Mouse (Mus musculus) limb, embryonic 13.5 days (tissue): Measurements from ENCODE around the gene Rad23a. TPM values are rescaled to one million over a fixed set of nuclear protein-coding genes. Genes with fewer than 3 reads are reported as not detected.

ENCODE experiments used
- ATAC-seq: fragments of 200-750 bp; cut with Nextera tagmentation; 2 replicates; pipeline ENCODE4 v1.8.0; 2017; ENCODE audit warnings: low read depth, moderate number of reproducible peaks, moderate TSS enrichment; ENCODE audit not compliant: low FRiP score
- H3K27ac ChIP-seq: fragments of 300-500 bp; sonication (generic); 2 replicates; pipeline ENCODE4 v1.5.1; 2015; ENCODE audit warnings: inconsistent platforms, mild to moderate bottlenecking, moderate library complexity
- H3K27me3 ChIP-seq: fragments of 300-500 bp; sonication (generic); 2 replicates; pipeline ENCODE4 v1.6.1; 2015; ENCODE audit warnings: mild to moderate bottlenecking, inconsistent platforms
- H3K36me3 ChIP-seq: fragments of 300-500 bp; sonication (generic); 2 replicates; pipeline ENCODE4 v1.6.1; 2015; ENCODE audit warnings: inconsistent platforms, mild to moderate bottlenecking, moderate library complexity
- H3K4me1 ChIP-seq: fragments of 300-500 bp; sonication (generic); 2 replicates; pipeline ENCODE4 v1.6.1; 2015; ENCODE audit warnings: inconsistent platforms
- H3K4me2 ChIP-seq: fragments of 300-500 bp; sonication (generic); replicated peaks from 2 replicates; pipeline ENCODE4 v1.6.1; 2015; ENCODE audit warnings: inconsistent platforms, mild to moderate bottlenecking, moderate library complexity
- H3K4me3 ChIP-seq: fragments of 300-500 bp; sonication (generic); 2 replicates; pipeline ENCODE4 v1.5.1; 2015; ENCODE audit warnings: moderate library complexity, mild to moderate bottlenecking, inconsistent platforms
- H3K9ac ChIP-seq: fragments of 300-500 bp; sonication (generic); 2 replicates; pipeline ENCODE4 v1.6.1; 2015; ENCODE audit warnings: mild to moderate bottlenecking, inconsistent platforms
- H3K9me3 ChIP-seq: fragments of 300-500 bp; sonication (generic); 2 replicates; pipeline ENCODE4 v1.6.1; 2016; ENCODE audit warnings: inconsistent platforms
- WGBS: fragments of 180-500 bp; shearing (Covaris S2); methylation state at CpG from one replicate; pipeline ENCODE4 v1.1.7; 2015; 5-methylcytosine and 5-hydroxymethylcytosine counted together
- polyA plus RNA-seq: library from polyadenylated mRNA; unstranded; fragments of >200 nt; fragmentation: Nextera tagmentation; extraction: Ambion mirVana; gene quantifications from 2 replicates; pipeline ENCODE4 v1.2.1, GENCODE M21; 2015

The Rad23a gene
- polyA plus RNA-seq, 1 experiment from 2014 or later = 106 TPM

DNA sequence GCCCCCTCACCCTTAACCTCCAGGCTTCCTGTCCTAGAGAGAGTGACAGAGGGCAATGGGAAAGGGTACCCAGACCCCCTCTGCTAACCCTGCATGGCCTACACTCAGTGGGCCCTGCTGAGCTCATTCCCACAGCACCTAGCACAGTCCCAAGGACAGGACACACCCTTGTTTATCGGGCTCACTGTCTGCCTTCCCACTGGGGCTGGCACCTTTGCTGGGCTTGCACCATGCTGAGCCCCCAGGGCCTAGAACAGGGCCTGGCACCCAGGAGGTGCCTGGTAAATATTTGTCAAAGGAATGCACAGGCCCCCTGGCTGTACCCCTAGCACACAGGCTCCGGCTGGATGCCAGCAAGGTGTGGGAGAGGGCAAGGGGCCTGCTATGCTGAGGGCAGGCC is 49.9 kb downstream of the Rad23a start:
- H3K4me2 ChIP-seq = 0 out of 2 replicates have a peak overlapping the region, but pooled peaks have one; percentile 11
- peaks cover 68% of the 10 kb centered on the region for H3K27me3 ChIP-seq
- peaks cover 98% of the 10 kb centered on the region for H3K4me1 ChIP-seq
- H3K4me3 ChIP-seq = no peak overlapping the region
- H3K9ac ChIP-seq = 0 out of 2 replicates have a peak overlapping the region, but pooled peaks have one; percentile 31
- no peak for ATAC-seq
- peaks cover 7% of the 10 kb centered on the region for H3K36me3 ChIP-seq
- WGBS = 46% methylated on average over 2 of the region's 2 CpGs
- 0 out of 2 replicates have a peak overlapping the region, but pooled peaks have one; percentile 6 for H3K27ac ChIP-seq
- no peaks in the 10 kb centered on the region for H3K9me3 ChIP-seq

DNA sequence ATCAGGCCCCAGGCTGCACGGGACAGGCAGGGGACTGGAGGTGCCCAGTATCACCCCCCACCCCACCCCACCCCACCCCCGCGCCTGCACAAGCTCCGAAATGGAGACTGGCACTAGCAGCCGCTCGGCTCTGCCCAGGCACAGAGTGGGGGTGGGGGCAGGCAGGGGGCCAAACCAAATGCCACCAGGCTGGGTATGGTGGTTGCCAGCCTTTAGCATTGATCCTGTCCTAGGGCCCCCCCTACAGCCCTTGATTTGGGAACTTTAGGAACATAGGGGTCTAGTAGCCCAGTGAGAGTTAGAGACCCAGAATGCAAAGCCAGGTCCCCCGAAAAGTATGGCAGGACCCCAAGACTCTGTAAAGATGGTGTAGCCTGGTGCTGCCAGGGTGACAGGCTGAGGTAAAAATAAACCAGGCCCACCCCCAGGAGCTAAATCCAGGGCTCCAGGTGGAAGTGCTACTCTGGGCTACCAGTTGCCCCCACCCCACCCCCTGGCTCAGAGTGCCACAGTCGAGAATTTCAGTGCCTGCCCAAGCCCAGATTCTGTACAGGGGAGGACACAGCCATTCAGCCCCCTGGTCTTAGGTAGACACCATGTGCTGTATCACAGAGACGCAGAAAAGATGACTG is 50.5 kb downstream of the Rad23a start:
- Histone ChIP-seq H3K27ac (0 out of 2 replicates have a peak overlapping the region, but pooled peaks have one; percentile 6), H3K9ac (peak overlapping the region; percentile 25; the same call in 1 of the 2 replicates), H3K4me2 (peak overlapping the region; percentile 47; the same call in 1 of the 2 replicates)

DNA sequence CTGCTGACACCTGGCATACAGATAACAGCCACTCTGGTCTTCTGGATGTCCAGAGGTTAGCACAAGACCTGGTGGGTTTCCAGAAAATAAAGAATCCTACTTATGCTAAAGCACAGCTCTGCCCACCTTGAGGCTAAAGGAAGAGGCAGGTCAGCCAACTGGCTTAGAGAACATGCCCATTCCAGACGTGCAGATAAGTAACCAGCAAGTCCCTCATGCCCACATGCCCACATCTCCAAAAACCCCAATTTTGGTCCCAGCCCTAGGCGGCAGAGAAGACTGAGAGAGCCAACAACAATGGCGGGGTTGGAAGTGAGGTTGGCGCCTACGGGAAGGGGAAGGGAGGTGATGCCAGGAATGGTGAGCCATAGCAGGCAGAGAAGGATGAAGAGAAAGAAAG is 51.1 kb downstream of the Rad23a start:
- Histone ChIP-seq H3K27ac (peak overlapping the region; percentile 44), H3K9ac (peak overlapping the region; percentile 25; the same call in 1 of the 2 replicates), H3K4me1 (peaks cover 98% of the 10 kb centered on the region), H3K4me2 (peak overlapping the region; percentile 47), H3K36me3 (peaks cover 4% of the 10 kb centered on the region; the same call in 1 of the 2 replicates), H3K4me3 (peak overlapping the region; percentile 11; the same call in 1 of the 2 replicates), H3K9me3 (no peaks in the 10 kb centered on the region), H3K27me3 (peaks cover 78% of the 10 kb centered on the region)
- ATAC-seq = no peak
- WGBS = 48% methylated on average over 5 of the region's 5 CpGs

More for the DNA sequence above, 50.5 kb downstream of the Rad23a start:
- peaks cover 71% of the 10 kb centered on the region for H3K27me3 ChIP-seq
- H3K4me1 ChIP-seq = peaks cover 98% of the 10 kb centered on the region
- H3K36me3 ChIP-seq = peaks cover 4% of the 10 kb centered on the region; the same call in 1 of the 2 replicates
- H3K9me3 ChIP-seq = no peaks in the 10 kb centered on the region
- WGBS = 71% methylated on average over 9 of the region's 9 CpGs
- no peak for ATAC-seq
- no peak overlapping the region for H3K4me3 ChIP-seq

DNA sequence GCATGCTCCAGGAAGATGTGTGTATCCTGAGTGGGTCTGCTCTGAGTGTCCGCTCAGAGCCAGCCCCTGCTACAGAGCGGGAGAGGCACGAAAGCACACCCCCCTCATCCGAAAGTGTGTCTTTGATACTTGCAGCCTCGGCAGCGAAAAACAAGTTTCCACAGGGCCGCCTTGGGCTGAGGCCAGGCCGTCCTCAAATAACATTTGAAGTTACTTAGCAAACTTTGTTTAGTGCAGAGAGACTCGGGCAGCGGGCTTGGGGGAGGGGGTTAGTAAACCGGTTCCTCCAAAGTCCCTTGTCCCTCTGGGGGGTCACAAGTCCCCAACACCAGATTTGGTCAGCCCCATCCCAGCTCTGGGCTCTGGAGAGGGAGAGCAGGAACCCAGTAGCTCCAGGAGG is 51.6 kb downstream of the Rad23a start:
- 8% methylated on average over 11 of the region's 11 CpGs for WGBS
- H3K9ac ChIP-seq = peak overlapping the region; percentile 25; the same call in 1 of the 2 replicates
- no peaks in the 10 kb centered on the region for H3K9me3 ChIP-seq
- peak overlapping the region; percentile 11; the same call in 1 of the 2 replicates for H3K4me3 ChIP-seq
- H3K27me3 ChIP-seq = peaks cover 80% of the 10 kb centered on the region
- peaks cover 98% of the 10 kb centered on the region for H3K4me1 ChIP-seq
- peaks cover 4% of the 10 kb centered on the region; the same call in 1 of the 2 replicates for H3K36me3 ChIP-seq
- H3K4me2 ChIP-seq = peak overlapping the region; percentile 47
- peak overlapping the region; percentile 44 for H3K27ac ChIP-seq
- no peak for ATAC-seq

DNA sequence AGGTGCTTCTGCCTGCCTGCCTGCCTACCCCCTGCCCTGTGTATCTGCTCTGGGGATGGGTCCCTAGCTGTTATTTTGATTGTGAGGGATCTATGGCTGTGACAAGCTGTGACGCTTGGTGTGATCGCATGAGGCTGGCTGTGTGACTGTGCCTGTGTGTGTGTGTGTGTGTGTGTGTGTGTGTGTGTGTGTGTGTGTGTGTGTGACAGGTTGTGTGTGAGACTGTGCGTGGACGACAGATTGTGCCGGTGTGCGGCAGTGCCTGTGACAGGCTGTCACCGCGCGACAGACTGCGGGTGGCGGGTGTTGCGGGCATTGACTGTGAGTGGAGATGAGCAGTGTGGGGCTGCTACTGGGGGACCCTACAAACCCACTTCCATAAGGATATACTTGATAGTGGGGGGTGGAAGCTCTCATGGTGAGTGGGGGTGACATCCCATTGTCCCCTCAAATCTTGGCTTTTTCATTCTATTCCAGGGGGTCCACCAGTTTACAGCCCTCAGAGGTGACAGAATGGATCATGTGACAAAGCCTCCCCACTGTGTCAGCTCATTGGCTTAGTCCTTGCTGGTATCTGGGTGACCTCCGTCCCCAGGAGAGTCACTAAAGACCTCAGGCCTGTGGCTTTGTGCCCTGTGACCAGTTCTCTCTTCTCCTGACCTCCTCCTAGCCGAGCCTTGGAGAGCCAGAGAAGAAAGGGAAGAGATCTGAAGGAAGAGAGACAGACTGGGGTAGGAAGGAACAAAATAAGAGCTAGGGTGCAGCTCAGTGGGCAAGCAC is 52.8 kb downstream of the Rad23a start:
- peaks cover 87% of the 10 kb centered on the region for H3K27me3 ChIP-seq
- 35% methylated on average over 14 of the region's 14 CpGs for WGBS
- H3K9ac ChIP-seq = 0 out of 2 replicates have a peak overlapping the region, but pooled peaks have one; percentile 13
- no peak overlapping the region for H3K4me3 ChIP-seq
- no peak for ATAC-seq
- no peaks in the 10 kb centered on the region for H3K9me3 ChIP-seq
- H3K4me2 ChIP-seq = 0 out of 2 replicates have a peak overlapping the region, but pooled peaks have one; percentile 60
- peaks cover 98% of the 10 kb centered on the region for H3K4me1 ChIP-seq
- H3K27ac ChIP-seq = no peak overlapping the region
- H3K36me3 ChIP-seq = peaks cover 4% of the 10 kb centered on the region; the same call in 1 of the 2 replicates

DNA sequence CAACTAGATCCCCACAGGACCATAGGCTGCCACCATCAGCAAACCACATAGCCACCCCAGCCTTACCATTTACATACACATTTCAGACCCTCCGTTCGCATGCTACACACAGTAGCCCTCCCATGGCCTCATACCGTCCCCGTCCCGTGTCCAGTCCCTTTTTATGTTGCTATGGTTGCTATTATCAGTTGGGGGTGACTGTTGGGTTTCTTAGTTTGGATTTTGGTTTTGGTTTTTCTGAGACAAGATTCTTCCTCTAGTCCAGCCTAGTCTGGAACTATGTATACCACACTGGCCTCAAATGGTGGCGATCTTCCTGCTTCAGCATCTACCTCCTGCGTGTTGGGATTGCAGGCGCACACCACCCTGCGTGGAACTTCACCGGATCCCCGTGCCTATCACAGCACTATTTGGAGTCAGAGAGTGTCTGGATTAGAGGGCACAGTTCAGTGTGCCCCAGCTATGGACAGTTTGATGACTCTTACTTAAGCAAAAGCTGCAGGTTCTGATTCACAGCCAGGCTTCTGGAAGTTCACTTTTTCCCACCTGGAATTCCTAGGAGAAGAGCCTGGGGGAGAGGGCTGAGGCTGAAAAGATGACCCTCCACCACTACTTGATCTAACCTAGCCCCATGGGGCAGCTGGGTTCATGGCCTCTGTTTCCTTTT is 53.5 kb downstream of the Rad23a start:
- no peak for ATAC-seq
- peak overlapping the region; percentile 60 for H3K4me2 ChIP-seq
- peak overlapping the region; percentile 54; the same call in 1 of the 2 replicates for H3K9ac ChIP-seq
- H3K27me3 ChIP-seq = peaks cover 94% of the 10 kb centered on the region
- peaks cover 98% of the 10 kb centered on the region for H3K4me1 ChIP-seq
- 25% methylated on average over 11 of the region's 11 CpGs for WGBS
- H3K4me3 ChIP-seq = peak overlapping the region; percentile 34
- H3K9me3 ChIP-seq = no peaks in the 10 kb centered on the region
- H3K36me3 ChIP-seq = peaks cover 4% of the 10 kb centered on the region; the same call in 1 of the 2 replicates
- H3K27ac ChIP-seq = no peak overlapping the region

DNA sequence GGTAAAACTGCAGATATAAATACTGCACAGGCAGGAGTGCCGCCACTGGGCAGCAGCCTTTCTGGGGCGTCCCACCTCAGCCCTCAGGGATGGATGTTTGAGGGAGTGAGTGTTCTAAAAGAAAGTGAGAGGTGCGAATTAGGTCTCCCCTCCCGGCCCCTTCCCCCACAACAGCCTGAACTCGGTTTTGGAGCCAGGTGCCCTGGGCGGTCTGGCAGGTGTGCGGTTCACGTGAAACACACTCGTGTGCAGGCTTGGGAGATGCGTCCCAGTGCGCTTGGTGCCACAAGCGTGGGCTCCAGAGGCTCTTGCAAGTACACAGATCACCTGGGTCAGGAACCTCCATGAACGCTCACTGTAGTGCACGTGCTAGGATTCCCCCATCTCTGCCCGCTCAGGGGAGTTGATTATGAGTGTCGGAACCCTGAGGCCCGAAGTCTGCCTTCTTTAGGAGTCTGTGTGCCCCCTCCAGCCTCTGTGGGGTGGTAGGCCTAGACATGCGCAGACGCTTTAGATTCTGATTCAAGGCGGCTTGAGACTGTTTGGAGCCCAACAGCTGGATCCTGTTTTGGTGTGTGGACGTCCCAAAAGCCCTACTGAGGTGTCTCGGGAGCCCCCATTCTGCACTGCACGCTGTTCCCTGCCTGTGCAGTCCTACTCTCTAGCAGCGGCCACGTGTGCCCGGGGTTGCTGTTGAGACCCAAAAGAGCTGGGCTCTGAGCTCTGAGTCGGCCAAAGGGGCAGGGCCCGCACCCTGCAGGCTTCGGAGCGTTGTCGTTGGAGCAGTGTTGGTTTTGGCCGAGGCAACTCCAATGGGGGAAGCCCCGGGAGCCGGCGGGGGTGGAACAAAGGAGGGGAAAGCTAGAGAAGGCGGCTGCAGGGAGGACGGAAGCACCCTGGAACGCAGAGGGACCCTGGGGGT is 54.4 kb downstream of the Rad23a start:
- H3K4me2 ChIP-seq = peak overlapping the region; percentile 60
- H3K4me1 ChIP-seq = peaks cover 100% of the 10 kb centered on the region
- peak overlapping the region; percentile 54 for H3K9ac ChIP-seq
- H3K27me3 ChIP-seq = peaks cover 96% of the 10 kb centered on the region
- H3K27ac ChIP-seq = no peak overlapping the region
- no peaks in the 10 kb centered on the region for H3K9me3 ChIP-seq
- peak overlapping the region; percentile 34 for H3K4me3 ChIP-seq
- WGBS = 10% methylated on average over 38 of the region's 38 CpGs
- H3K36me3 ChIP-seq = peaks cover 4% of the 10 kb centered on the region; the same call in 1 of the 2 replicates
- 0 out of 2 replicates have a peak, but pooled peaks have one; percentile 26 for ATAC-seq

DNA sequence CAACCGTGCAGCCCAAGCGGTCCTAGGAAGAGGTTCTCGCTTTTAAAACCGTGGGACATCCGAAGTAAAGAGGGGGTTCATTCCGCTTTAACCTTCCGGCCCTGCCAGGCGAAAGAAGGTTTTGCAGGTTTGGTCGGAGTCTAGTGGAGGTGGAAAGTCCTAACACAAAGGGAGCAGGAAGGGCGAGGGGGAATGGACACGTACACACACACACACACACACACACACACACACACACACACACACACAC is 55.0 kb downstream of the Rad23a start:
- ATAC-seq = no peak
- peak overlapping the region; percentile 34 for H3K4me3 ChIP-seq
- peaks cover 4% of the 10 kb centered on the region; the same call in 1 of the 2 replicates for H3K36me3 ChIP-seq
- peak overlapping the region; percentile 63; the same call in 1 of the 2 replicates for H3K9ac ChIP-seq
- 11% methylated on average over 11 of the region's 11 CpGs for WGBS
- peak overlapping the region; percentile 60 for H3K4me2 ChIP-seq
- H3K9me3 ChIP-seq = no peaks in the 10 kb centered on the region
- peaks cover 96% of the 10 kb centered on the region for H3K27me3 ChIP-seq
- H3K4me1 ChIP-seq = peaks cover 100% of the 10 kb centered on the region
- H3K27ac ChIP-seq = no peak overlapping the region

DNA sequence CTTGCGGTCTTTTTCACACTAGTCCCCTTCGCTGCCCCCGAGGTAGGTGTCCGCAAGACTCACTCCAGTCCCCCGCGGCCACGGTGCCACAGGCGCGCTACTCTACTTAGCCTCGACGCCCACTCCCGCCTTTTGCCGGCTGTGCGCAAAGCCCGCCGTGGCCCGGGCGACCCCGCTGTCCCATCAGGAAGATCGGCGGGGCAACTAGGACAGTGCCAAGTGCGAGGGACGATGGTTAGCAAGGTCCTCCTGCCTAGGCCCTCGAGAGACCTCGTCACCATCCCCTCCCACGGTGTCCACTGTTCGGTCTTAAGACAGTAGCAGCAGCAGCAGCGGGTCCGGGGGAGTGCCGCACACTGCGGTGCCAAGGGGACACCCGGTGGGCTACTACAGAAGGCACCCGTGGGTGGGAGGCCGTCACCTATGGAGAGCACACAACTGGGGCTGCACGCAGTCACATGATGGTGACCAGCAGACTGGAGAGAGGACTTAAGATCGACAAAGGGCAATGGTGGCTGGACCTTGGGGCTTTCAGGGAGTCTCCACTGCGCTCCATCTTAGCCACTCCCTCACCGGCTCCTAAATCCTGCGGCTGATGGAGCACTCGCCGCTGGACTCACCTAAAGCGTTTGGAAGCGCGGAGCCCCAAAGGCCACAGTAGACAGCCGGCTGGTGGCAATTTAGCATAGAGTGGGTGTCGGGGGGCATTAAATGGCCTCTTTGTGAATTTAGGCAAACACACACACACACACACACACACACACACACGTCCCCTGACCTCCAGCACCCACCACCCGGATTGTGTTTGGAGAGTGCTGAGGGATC is 55.6 kb downstream of the Rad23a start:
- H3K9ac ChIP-seq = peak overlapping the region; percentile 63
- peaks cover 100% of the 10 kb centered on the region for H3K4me1 ChIP-seq
- H3K27me3 ChIP-seq = peaks cover 96% of the 10 kb centered on the region
- H3K9me3 ChIP-seq = no peaks in the 10 kb centered on the region
- 7% methylated on average over 48 of the region's 48 CpGs for WGBS
- ATAC-seq = no peak
- H3K4me3 ChIP-seq = peak overlapping the region; percentile 34
- H3K4me2 ChIP-seq = peak overlapping the region; percentile 60
- no peak overlapping the region for H3K27ac ChIP-seq
- H3K36me3 ChIP-seq = peaks cover 4% of the 10 kb centered on the region; the same call in 1 of the 2 replicates
